Mouse (Mus musculus) erythroblast, embryonic 14.5 days (primary cell): ENCODE results near the gene Exoc1. TPM values are rescaled to one million over a fixed set of nuclear protein-coding genes. Genes with fewer than 3 reads are reported as not detected.

Source experiments
- H3K27me3 ChIP-seq: 2 replicates; pipeline ENCODE4 v1.6.1; 2012; ENCODE audit warnings: inconsistent platforms; ENCODE audit not compliant: control insufficient read depth
- H3K36me3 ChIP-seq: 2 replicates; pipeline ENCODE4 v1.6.1; 2012; ENCODE audit warnings: mild to moderate bottlenecking, inconsistent platforms; ENCODE audit not compliant: control insufficient read depth
- H3K4me1 ChIP-seq: 2 replicates; pipeline ENCODE4 v1.6.1; 2012; ENCODE audit warnings: inconsistent platforms; ENCODE audit not compliant: control insufficient read depth
- H3K4me3 ChIP-seq: replicated peaks from 2 replicates; pipeline ENCODE3; 2012; ENCODE audit warnings: moderate library complexity, mild to moderate bottlenecking, inconsistent platforms
- H3K9me3 ChIP-seq: 2 replicates; pipeline ENCODE4 v1.6.1; 2012; ENCODE audit warnings: low read length, inconsistent platforms, mixed read lengths; ENCODE audit not compliant: control insufficient read depth
- GATA1 ChIP-seq: IDR thresholded peaks from 2 replicates; pipeline ENCODE4 v1.6.1; 2012; ENCODE audit warnings: low read length, inconsistent platforms, mixed read lengths
- TAL1 ChIP-seq: IDR thresholded peaks from 3 replicates; pipeline ENCODE4 v1.6.1; 2012; ENCODE audit warnings: low read length, inconsistent platforms, mixed read lengths
- polyA plus RNA-seq: library from polyadenylated mRNA; stranded (reverse); fragments of >175 nt; gene quantifications from 2 replicates; pipeline ENCODE4 v1.2.3, GENCODE M21; 2012

Exoc1 gene
- polyA plus RNA-seq, 1 experiment = 0.31 TPM

GRCm38 (mm10) chr5:76588551-76589283, 59.6 kb downstream of the Exoc1 start, which contains the start of gene Cep135:
Cep135 (plus strand) TSS chr5:76588698.
- TF ChIP-seq GATA1 (no peak), TAL1 (no peak)
- H3K9me3 ChIP-seq = peaks cover 4% of the 10 kb centered on the region; the same call in 1 of the 2 replicates
- H3K4me3 ChIP-seq = peak within 1 kb of the TSS; percentile 66
- H3K4me1 ChIP-seq = peaks cover 22% of the 10 kb centered on the region
- no peaks in the 10 kb centered on the region for H3K27me3 ChIP-seq
- peaks cover 26% of the 10 kb centered on the region for H3K36me3 ChIP-seq

GRCm38 (mm10) chr5:76589311-76589710, 60.2 kb downstream of the Exoc1 start:
- peaks cover 22% of the 10 kb centered on the region for H3K4me1 ChIP-seq
- TF ChIP-seq GATA1 (no peak), TAL1 (no peak)
- peak overlapping the region; percentile 66 for H3K4me3 ChIP-seq
- peaks cover 32% of the 10 kb centered on the region for H3K36me3 ChIP-seq
- no peaks in the 10 kb centered on the region for H3K27me3 ChIP-seq
- H3K9me3 ChIP-seq = peaks cover 4% of the 10 kb centered on the region; the same call in 1 of the 2 replicates

GRCm38 (mm10) chr5:76590009-76590408, 60.9 kb downstream of the Exoc1 start:
- no peaks in the 10 kb centered on the region for H3K27me3 ChIP-seq
- TF ChIP-seq TAL1 (no peak), GATA1 (no peak)
- H3K4me1 ChIP-seq = peaks cover 22% of the 10 kb centered on the region
- H3K36me3 ChIP-seq = peaks cover 39% of the 10 kb centered on the region
- H3K9me3 ChIP-seq = peaks cover 4% of the 10 kb centered on the region; the same call in 1 of the 2 replicates
- H3K4me3 ChIP-seq = peak overlapping the region; percentile 66

GRCm38 (mm10) chr5:76591885-76592284, 62.8 kb downstream of the Exoc1 start:
- Histone ChIP-seq H3K9me3 (peaks cover 4% of the 10 kb centered on the region; the same call in 1 of the 2 replicates), H3K4me1 (peaks cover 22% of the 10 kb centered on the region), H3K36me3 (peaks cover 57% of the 10 kb centered on the region), H3K4me3 (no peak overlapping the region), H3K27me3 (no peaks in the 10 kb centered on the region)
- no peak for TF ChIP-seq GATA1
- TF ChIP-seq TAL1 = no peak

GRCm38 (mm10) chr5:76609702-76610370, 80.7 kb downstream of the Exoc1 start:
- Histone ChIP-seq H3K9me3 (peaks cover 3% of the 10 kb centered on the region), H3K4me1 (no peaks in the 10 kb centered on the region; the same call in 1 of the 2 replicates), H3K36me3 (peaks cover 96% of the 10 kb centered on the region), H3K27me3 (no peaks in the 10 kb centered on the region), H3K4me3 (no peak overlapping the region)
- TF ChIP-seq GATA1 = no peak
- TF ChIP-seq TAL1 = no peak

GRCm38 (mm10) chr5:76612867-76613499, 83.9 kb downstream of the Exoc1 start:
- no peaks in the 10 kb centered on the region for H3K27me3 ChIP-seq
- H3K4me3 ChIP-seq = no peak overlapping the region
- TF ChIP-seq GATA1 (no peak), TAL1 (no peak)
- H3K4me1 ChIP-seq = no peaks in the 10 kb centered on the region; the same call in 1 of the 2 replicates
- peaks cover 3% of the 10 kb centered on the region for H3K9me3 ChIP-seq
- H3K36me3 ChIP-seq = peaks cover 95% of the 10 kb centered on the region

GRCm38 (mm10) chr5:76615276-76615675, 86.2 kb downstream of the Exoc1 start:
- H3K4me3 ChIP-seq = no peak overlapping the region
- no peak for TF ChIP-seq GATA1
- TF ChIP-seq TAL1 = no peak
- peaks cover 94% of the 10 kb centered on the region for H3K36me3 ChIP-seq
- H3K4me1 ChIP-seq = no peaks in the 10 kb centered on the region
- peaks cover 3% of the 10 kb centered on the region for H3K9me3 ChIP-seq
- H3K27me3 ChIP-seq = no peaks in the 10 kb centered on the region

- Histone ChIP-seq H3K9me3 (peaks cover 3% of the 10 kb centered on the region), H3K4me3 (no peak overlapping the region), H3K27me3 (no peaks in the 10 kb centered on the region), H3K4me1 (no peaks in the 10 kb centered on the region; the same call in 1 of the 2 replicates), H3K36me3 (peaks cover 92% of the 10 kb centered on the region)
- no peak for TF ChIP-seq GATA1
- no peak for TF ChIP-seq TAL1
Measured at GRCm38 (mm10) chr5:76616196-76616747, 87.2 kb downstream of the Exoc1 start.

GRCm38 (mm10) chr5:76618750-76619149, 89.6 kb downstream of the Exoc1 start:
- H3K36me3 ChIP-seq = peaks cover 90% of the 10 kb centered on the region
- H3K4me3 ChIP-seq = no peak overlapping the region
- H3K27me3 ChIP-seq = no peaks in the 10 kb centered on the region
- H3K4me1 ChIP-seq = no peaks in the 10 kb centered on the region; the same call in 1 of the 2 replicates
- TF ChIP-seq TAL1 (no peak), GATA1 (no peak)
- H3K9me3 ChIP-seq = peaks cover 3% of the 10 kb centered on the region

Other genes with a start within 250 kb of the Exoc1 start
- gene Clock, start 224.5 kb upstream of the Exoc1 start, polyA plus RNA-seq = 0.01 and 0.04 TPM in 2 replicates
- gene Pdcl2, start 198.2 kb upstream of the Exoc1 start, polyA plus RNA-seq = not detected in 2 replicates
- gene Nmu, start 165.5 kb upstream of the Exoc1 start, polyA plus RNA-seq = not detected in 2 replicates
- gene Gm7271, start 45.3 kb upstream of the Exoc1 start, polyA plus RNA-seq = not detected in 2 replicates
- gene Cep135, start 59.4 kb downstream of the Exoc1 start, polyA plus RNA-seq = 0.50 and 0.53 TPM in 2 replicates
- gene C530008M17Rik, start 127.2 kb downstream of the Exoc1 start, polyA plus RNA-seq = 5.4 and 5.7 TPM in 2 replicates